Mouse (Mus musculus): Measurements from ENCODE around the gene Suco. TPM values are rescaled to one million over a fixed set of nuclear protein-coding genes. Genes with fewer than 3 reads are reported as not detected.
A peak's percentile ranks its signal among the peaks of the same experiment; 100 is the strongest.

The Suco gene
- 24.1 and 27.6 TPM in 2 replicates for polyA plus RNA-seq (2012; rRNA removed)

DNA sequence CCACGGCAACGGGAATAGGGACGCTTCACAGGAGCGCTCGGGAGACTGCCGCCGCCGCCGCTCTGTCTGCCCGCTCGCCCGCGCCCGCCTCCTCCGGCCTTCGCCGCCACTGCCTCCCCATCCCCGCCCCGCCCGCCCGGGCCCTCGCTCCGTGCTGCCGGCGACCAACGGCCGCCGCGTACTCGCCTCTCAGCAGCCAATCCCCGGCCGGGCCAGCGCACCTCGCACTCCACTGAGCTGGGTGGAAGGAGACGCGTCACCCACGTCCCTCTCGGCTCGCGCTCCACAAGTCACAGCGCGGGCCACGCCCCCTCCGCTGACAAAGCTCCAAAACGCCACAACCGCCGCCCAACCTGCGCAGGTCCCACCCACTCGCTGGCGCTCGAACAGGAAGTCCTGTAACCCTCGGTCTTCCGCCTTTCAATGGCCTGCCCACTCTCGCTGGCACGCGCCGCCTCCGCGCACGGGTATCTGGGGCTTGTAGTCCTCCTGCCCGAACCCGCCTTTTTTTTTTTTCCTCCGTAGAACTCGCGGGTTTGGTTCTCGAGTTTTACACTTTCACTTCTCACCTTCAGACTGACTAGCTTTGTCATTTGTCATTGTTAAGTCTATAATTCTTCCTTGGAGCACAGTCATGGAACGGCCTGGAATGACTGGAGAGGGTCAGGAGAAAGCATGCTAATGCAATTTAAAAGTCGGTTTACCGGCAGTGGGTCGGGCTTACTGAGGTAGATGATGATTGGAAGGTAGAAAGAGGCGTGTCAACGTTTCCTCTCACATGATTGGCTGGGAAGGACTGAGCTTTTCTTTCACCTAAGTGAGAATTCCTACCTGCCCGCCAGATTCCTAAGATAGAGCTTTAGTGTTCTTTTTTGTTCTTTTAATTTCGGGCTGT is at the start of gene Suco:
Gene Suco, minus strand, starts transcription at position 130 of the 895 bp plus-strand sequence.
- peak; percentile 92 for DNase-seq (ENCODE audit: low spot score)

DNA sequence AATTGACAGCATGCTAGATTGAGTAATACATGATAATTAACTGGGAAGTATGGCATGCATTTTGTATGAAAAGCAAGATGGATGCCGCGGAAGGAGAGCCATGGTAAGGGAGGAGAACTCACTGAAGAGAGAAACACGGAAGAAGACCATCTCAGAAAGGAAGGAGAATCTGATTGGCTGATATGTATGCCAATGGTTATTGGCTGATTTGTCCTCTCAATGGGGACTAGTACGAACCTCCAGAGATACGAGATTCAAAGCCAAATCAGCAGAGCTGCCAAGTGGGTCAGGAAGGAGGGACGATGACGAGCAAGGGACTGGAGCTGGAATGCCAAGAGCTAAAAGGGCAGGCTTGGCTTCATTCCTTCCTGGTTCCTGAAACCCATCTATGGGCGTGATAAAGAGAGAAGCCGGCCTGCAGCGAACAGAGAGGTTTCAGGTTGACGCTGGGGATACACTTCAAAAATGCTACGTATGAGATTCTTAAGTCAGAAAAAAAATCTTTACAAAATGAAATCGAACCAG is 48.9 kb upstream of the Suco start:
- DNase-seq (ENCODE audit: low spot score): no peak

DNA sequence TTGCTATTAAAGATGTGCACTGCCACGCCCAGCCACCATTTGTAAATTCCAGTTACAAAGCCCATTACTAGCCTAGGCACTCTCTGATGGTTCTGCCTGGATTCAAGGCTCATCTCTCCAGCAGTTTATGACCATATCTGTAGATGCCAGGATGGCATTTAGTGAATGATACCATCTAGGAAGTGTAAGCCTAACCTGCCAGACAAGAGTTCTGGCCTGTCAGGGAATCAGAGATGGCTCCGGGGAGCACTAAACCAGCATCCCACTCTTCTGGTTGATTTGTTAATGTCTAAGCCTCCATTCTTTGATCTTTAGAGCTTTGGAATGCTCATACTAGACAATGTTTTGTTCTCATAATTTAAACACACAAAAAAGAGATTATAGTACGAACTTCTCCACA is 47.8 kb upstream of the Suco start:
- no peak for DNase-seq (ENCODE audit: low spot score)

DNA sequence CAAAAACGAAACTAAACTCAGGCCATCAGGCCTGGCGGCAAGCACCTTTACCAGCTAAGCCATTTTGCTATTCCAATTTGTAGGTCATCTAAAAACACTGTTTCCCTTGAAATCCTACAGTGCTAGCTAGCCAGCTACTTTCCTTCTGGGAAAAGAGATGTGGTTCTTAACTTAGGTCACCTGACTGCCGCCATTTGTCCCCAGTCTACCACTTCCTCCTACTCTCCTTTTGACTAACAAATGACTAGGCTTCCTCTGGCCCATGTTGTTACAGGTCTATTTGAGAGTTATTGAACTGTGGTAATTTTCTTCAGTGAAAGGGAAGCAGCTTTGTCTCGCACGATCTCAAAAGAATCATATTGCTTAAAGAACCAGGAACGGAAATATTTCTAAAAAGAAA is 45.4 kb upstream of the Suco start:
- no peak for DNase-seq (ENCODE audit: low spot score)

DNA sequence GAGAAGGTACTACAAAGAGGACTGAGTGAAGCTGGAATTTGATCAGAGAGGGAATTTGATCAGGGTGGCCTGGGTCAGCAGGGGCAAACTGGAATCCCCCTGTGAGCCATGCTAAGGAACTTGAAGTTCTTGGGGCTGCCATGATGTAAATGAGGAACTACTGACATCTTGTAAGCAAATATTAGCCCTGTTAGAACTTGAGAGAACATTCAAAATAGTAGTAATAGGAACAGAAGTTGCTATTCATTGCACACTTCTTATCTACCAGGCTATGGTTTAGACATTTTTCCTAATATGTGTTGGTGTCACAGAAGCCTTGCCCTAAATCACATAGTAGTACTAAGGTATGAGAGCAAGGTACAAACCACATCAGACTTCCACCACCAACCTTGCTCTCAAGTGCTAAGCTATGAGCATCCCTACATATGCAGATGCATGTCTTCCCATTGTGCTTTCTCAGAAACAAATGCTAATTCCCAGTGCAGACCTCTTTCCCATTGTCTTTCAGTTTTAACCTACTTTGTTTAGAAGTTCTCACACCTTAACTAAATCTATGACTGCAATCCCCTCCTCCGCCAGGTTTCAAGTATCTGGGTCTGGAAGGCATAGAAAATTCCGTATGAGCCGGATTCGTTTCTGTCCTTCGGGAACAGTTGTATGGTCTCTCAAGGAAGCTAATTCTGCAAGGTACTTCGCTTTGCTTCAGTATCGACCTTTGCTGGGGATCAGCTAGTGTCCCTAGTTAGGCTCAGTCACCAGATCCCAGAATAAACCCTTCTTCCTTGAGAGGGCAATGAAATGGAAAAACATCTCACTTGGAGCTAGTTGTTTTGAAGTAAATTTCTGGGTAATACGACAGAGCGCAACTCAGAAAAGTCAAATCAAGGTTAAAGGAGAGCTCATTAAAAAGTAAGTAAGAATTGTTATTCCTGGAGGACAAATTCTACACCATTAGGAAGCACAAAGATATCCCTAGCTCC is 44.3 kb upstream of the Suco start:
- DNase-seq (ENCODE audit: low spot score): no peak

DNA sequence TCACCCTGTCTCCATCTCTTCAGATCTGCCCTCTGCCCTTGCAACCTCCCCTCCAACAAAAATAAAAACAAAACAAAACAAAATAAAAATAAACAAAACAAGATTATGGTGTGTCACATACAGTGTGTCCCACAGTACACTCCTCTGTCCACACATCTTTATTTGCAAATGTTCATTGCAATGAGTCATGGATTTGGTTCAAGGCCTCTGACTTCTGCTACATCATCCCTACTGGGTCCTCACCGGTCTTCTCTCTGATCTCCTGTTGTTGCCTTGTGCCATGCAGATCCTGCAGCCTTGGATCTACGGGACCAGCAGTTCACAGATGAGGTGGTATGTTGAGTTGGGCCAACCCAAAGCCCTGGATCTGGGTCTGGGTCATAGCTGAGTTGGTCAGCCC is 43.1 kb upstream of the Suco start:
- DNase-seq (ENCODE audit: low spot score): no peak

DNA sequence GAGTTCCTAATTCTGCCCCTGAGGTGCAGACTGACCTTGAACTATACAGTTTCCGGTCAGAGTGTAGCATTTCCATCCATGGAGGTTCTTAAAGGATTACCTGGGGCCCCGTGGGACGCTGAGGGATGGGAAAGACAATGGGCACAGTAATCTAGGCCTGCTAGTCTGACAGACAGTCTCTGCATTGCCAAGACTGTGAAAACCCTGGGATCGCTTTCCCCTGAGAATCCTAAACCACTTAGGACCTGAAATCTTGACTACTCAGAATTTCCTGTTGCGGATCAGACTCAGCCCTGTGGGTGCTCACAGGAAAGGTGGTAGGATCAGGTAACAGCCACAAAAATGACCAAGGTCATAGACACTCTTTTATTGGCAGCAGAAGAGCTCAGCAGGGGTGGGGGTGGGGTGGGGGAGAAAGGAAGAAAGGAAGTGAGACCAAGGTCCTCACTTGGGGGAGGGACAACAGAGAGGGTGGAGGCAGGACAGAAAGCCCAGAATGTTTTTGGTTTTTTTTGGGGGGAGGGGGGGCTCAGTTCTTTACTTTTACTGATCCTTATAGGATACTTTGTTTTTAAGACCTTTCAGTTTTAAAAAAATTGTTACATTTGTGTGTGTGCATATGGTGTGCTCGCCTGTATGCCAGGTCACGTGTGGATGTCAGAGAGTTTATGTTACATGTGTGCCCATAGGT is 42.3 kb upstream of the Suco start:
- DNase-seq (ENCODE audit: low spot score): no peak

DNA sequence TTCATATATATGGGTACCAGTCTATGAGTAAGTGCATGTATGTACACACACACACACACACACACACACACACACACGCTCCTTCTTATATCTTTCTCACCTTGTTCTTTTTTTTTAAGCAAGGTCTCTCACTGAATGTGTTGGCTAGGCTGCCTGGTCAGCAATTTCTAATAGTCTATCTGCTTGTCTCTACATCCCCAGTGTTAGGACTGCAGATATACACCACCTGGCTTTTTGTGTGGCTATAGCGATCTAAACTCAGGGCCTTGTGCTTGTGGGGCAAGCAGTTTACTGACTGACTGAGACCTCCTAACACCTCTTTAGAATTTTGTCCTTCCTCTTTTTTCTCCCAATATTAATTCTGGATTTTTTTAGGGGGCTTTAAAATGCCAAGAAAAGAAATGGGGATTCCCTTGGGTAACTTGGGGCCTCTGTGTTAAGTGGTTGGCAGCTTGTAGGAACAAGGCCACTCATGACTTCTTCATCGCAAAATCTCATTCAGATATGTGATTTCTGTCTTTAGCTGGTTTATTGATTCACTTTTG is 41.5 kb upstream of the Suco start:
- DNase-seq (ENCODE audit: low spot score): no peak

DNA sequence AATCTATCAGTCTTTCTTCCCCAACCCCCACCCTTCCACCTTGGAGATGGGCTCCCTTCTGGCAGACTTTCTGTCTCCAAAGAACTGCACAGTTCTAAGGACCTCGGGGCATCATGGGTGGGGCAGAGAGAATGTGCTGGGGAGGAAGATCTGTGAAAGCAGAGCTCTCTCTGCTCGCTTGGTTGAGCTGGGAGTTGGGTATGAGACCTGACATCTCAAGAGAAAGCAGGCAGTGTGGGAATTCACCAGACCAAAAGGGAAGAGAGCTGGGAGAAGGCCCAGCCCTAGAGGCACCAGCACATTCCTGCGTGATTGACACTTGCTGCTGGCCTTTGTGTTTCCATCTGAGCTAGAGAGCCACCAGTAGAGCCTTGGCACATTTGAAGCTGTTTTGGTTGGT is 39.6 kb upstream of the Suco start:
- DNase-seq (ENCODE audit: low spot score): no peak

DNA sequence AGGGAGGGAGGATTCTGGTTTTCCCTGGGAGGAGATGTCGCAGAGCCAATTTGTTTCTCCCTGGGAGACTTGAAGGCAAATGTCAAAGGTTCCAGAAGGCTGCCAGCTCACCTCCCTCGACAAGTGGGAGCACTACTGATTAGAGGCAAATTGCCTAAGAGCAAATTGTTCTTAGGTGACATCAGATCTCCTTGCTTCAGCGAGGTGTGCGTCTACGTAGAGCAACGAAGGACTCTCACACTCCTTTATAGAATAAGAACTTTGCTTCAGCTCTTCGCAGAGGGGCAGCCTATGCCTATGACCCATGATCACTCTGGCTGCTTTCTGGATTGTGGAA is 37.1 kb upstream of the Suco start:
- no peak for DNase-seq (ENCODE audit: low spot score)

DNA sequence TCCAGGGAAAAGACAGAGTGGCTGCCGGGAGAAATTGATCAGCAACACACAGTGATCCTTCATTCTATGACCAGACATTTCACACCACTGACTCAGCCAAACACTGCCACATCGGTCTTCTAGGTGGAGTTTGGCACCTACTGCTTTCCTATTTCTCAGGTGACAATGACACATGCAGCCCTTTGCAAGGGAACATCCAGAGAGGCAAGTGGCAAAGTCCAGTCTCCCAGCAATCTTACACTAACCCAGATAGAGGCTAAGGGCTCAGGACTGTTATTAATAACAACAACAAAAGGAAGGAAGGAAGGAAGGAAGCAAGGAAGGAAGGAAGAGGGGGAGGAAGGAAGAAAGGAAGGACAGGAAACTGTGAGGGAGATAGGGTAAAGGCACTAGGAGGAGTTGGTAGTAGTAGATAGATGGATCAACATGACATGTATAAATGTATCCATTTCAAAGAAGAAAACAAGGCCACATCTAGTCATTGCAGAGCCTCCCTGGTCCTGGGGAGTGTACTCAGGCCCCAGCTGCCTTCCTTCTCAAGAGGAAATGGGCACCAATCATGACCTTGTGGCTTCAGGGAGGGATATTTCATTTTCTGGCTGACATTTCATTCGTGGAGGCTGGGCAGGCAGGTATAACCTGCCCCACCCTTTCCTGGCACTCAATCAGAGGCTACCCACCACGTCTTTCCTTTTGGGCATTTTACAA is 36.6 kb upstream of the Suco start:
- no peak for DNase-seq (ENCODE audit: low spot score)

DNA sequence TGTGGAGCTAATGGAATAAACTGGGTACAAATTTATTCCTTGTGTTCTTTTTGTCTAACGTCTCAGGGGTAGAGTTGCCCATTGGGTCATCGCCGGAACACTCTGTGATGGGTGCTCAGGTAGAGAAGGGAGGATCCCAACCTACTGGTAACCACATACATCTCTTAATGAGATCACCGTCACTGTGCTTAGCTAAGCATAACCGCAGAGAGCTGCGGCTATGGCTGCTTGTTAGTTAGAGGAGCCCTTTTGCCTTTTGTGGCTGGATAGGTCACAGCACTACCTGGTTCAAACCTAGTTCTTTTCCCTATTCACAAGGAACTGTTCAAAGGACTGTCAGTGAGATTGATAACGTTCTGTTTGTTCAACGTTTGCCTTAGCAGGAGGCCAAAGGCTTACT is 32.6 kb upstream of the Suco start:
- DNase-seq (ENCODE audit: low spot score): no peak

DNA sequence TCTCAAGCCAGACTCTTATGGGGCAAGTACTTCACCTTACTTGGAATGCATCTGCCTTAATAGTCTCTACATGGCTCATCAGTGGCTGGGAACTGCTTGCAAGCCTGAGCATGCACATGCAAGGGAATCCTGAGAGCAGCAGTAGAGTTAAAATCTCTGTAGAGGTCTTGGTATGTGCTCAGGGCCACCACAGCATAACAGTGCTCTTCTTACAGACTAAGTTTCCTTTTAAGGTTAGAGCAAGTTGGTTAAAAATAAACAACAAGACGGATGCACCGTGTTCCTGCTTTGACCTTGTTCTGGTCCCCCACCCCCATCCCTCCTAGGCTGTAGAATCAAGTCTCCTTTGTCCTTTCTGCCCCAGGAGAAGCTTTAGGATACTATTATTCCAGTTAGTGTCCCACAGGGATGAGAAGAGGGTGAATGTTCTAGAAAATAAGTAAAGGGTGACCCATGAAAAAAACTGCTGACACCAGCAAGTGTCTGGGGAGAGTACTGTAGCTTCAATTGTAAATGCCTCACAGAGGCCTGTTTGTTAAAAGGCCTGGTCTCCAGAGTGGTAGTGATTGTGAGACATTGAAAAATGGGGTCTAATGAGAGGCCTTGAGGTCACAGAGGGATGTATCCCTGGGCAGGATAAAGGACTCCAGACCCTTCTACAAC is 31.4 kb upstream of the Suco start:
- DNase-seq (ENCODE audit: low spot score): no peak

DNA sequence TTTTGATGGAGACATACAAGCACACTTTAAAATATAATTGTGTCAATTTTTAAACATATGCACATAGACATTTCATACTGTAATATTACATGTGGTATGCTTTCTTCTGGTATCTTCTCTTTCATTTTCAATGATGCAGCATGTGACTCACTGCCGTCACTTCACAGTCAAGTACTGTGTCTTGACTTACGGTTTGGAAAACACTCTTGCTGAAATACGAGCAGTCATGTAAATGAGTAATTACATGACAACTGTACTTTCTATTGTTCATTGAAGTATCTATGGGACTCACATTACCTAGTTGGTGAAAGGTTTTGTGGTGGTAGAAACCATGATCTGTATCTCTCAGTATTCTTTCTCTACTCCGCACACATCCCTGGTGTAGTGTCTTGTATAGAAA is 30.6 kb upstream of the Suco start:
- no peak for DNase-seq (ENCODE audit: low spot score)

DNA sequence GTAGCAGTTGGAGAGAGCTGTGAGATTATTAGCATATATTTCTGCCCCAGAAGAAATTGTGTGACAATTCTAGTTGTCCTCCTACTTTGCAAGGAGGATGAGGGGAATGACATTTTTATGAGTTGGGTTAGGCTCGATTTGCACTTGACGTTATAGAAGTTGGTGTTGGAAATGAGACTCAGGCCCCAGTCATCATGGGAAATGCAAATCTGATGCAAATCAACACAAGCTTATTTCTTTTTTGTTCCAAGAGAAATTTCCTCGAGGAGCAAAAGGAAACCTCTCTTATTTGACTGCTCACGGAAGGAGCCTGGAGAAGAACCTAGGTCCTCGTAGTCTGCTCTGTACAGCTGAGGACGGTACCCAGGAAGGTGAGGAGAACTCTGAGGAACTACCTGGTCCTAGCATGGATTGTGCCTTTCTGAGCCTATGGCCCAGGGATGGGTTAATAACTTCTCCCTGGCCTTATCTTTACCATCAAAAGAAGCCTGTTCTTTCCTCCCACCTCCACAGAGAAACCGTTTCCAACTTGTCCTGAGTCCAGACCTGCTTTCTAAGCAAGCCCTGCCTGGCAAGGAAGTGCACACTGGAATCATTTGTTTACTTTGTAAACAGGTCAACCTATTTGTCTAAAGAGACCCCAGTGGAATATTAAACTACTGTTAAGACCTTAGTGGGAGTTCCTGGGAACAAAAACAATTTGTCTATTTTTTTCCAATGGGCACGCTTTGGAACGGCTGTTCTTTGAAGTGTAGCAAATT is 26.4 kb upstream of the Suco start:
- no peak for DNase-seq (ENCODE audit: low spot score)

DNA sequence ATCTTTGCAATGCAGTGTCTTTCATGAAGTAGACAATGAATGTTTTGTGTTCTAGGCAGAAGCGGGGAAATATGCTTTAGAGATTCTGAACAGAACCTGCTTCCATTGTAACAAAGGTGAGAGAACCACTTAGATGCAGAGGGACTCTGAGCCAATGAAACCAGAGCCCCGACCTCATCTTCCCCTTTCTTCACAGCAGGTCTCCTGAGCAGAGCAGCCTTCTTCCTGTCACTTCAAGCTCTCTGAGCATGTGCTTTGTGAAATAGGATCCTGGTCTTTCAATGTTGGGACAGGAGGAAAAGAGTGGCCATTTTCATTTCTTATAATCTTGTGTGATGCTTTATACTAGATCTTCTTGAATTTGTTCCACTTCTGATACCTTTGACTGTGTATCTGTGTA is 23.6 kb upstream of the Suco start:
- no peak for DNase-seq (ENCODE audit: low spot score)

DNA sequence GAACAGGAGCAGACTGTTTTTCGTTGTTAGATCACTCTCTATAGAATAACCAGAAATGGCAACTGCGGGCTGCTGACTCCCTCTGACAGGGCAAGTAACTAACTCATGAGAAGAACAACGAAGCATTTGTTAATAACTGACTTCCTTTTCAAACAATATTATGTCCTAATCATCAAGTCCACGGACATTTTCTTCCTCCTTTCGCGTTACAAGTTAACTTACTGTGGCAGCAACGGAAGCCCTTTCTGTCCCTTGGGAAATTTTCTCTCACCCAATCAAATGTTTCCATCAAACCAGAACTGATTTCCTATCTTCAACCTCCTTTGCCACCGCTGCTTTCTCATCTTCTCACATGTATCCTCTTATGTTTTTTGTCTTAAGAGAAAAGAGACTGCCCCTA is 20.8 kb upstream of the Suco start:
- DNase-seq (ENCODE audit: low spot score): no peak

DNA sequence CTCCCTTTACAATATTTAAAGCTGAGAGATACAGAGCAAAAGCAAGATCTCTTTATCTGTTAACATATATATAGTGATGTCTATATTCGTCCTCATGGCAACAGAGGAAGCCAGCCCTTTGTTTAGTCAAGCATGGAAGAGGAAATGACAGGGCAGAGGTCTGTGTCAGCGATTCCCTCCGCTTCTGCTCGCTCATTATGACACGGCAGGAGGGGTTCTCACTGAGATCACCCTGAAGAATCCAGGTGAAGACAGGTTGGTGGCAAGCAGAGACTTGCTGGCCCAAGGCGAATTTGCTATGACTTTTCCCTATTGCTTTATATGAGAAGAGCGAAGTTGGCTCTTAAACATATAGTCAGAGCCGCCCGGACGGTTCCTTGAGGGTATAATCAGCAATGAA is 19.6 kb upstream of the Suco start:
- DNase-seq (ENCODE audit: low spot score): no peak

DNA sequence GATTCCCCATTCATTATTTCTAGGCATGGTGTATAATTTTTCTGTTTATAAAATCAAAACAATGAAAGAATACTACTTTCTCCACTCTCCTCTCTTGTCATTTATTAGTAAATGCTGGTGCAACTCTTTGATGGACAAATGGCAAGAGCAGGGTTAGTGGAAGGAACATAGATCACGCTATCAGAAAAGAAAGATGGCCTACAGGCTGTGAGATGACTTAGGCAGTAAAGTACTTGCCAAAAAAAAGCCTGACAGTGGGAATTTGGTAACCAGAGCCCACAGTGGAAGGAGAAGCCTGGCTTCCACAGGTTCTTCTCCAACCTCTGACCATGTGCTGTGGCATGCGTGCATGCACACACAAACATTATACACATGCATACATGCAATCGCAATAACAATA is 18.5 kb upstream of the Suco start:
- DNase-seq (ENCODE audit: low spot score): no peak

DNA sequence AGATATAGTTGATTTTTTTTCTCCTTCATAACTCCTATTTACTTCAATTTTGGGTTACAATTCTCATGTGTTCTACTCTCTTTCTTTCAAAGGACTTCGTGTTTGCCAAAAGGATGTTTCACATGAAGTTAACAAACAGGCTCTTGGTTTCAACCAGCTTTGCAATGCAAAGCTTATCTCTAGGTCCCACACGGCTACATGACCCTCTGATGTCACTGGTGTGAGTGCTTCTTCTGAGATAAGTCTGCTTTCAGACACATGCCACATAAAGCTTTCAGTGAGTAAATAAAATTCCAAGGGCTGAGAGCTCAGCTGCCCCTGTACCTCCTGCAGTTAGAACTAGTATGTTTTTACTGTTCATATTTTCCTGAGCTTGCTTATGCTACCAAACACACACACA is 18.1 kb upstream of the Suco start:
- DNase-seq (ENCODE audit: low spot score): no peak

Data from urinary bladder, adult 2 months (tissue).